Mouse (Mus musculus) C2C12 (cell line): Measurements from ENCODE around the gene Gm21616. TPM values are rescaled to one million over a fixed set of nuclear protein-coding genes. Genes with fewer than 3 reads are reported as not detected.
"Not testable (repeated sequence)": the region's sequence is repeated elsewhere in the genome, so short reads cannot be mapped to it uniquely, and the experiment has no call there.

Experiments
- H3K27me3 ChIP-seq: one replicate; pipeline ENCODE4 v1.6.1; 2011; ENCODE audit not compliant: control insufficient read depth, insufficient read depth, insufficient read length
- H3K36me3 ChIP-seq: one replicate; pipeline ENCODE4 v1.6.1; 2011; ENCODE audit not compliant: control insufficient read depth, insufficient read depth
- H3K4me3 ChIP-seq: one replicate; pipeline ENCODE4 v1.5.1; 2011; ENCODE audit warnings: mild to moderate bottlenecking, control low read depth; ENCODE audit not compliant: poor library complexity, insufficient read depth, severe bottlenecking
- H3K79me2 ChIP-seq: one replicate; pipeline ENCODE4 v1.6.1; 2011; ENCODE audit not compliant: control insufficient read depth, insufficient read depth
- H3K79me3 ChIP-seq: one replicate; pipeline ENCODE4 v1.6.1; 2011; ENCODE audit warnings: low read depth, control low read depth
- H3ac ChIP-seq: one replicate; pipeline ENCODE3; 2011; ENCODE audit warnings: low read depth; ENCODE audit not compliant: control insufficient read depth, insufficient read length
- long read RNA-seq, 2 experiments: library from polyadenylated mRNA; unstranded; transcript quantifications; one replicate each; pipeline ENCODE4 v2.0.0; 2019 to 2020
- polyA plus RNA-seq: library from polyadenylated mRNA; unstranded; fragments of >200 nt; fragmentation: generic; extraction: Trizol; gene quantifications from one replicate; pipeline ENCODE4 v1.2.1, GENCODE M21; 2012; ENCODE audit warnings: missing spikeins

Gm21616 gene
- not detected for polyA plus RNA-seq
- long read RNA-seq, experiment 1 = 0 reads
- long read RNA-seq, experiment 2 = 0 reads

- H3ac ChIP-seq, H3K27me3 ChIP-seq, H3K4me3 ChIP-seq, H3K79me3 ChIP-seq, H3K79me2 ChIP-seq, H3K36me3 ChIP-seq: not testable (repeated sequence)
Measured at GRCm38 (mm10) chrX:125435242-125435641, at the start of gene Gm21616. Gene Gm21616 (plus strand): TSS chrX:125435542.
